Mouse (Mus musculus): Measurements from ENCODE around the gene Cnot6l.

Cnot6l gene

GRCm38 (mm10) chr5:96164021-96164411 lies at the start of gene Cnot6l:
TSS of gene Cnot6l (minus strand) at chr5:96164171.
- DNase-seq: peak; percentile 71

- peak; percentile 94 for DNase-seq
Observed at GRCm38 (mm10) chr5:96209916-96210583, 46.1 kb upstream of the Cnot6l start.

GRCm38 (mm10) chr5:96209459-96209858 lies 45.5 kb upstream of the Cnot6l start, which contains the start of gene Mrpl1:
TSS of gene Mrpl1 (plus strand) at chr5:96209493.
- peak; percentile 75 for DNase-seq

GRCm38 (mm10) chr5:96208543-96208942 lies 44.6 kb upstream of the Cnot6l start:
- DNase-seq: peak; percentile 53

GRCm38 (mm10) chr5:96207531-96207930 lies 43.6 kb upstream of the Cnot6l start:
- DNase-seq: peak; percentile 24

- DNase-seq: no peak
Observed at GRCm38 (mm10) chr5:96206897-96207296, 42.9 kb upstream of the Cnot6l start.

GRCm38 (mm10) chr5:96201462-96202154 lies 37.6 kb upstream of the Cnot6l start:
- DNase-seq: no peak

GRCm38 (mm10) chr5:96200269-96200668 lies 36.3 kb upstream of the Cnot6l start:
- DNase-seq: no peak

- DNase-seq: no peak
Observed at GRCm38 (mm10) chr5:96198271-96198670, 34.3 kb upstream of the Cnot6l start.

- no peak for DNase-seq
Observed at GRCm38 (mm10) chr5:96196547-96197052, 32.6 kb upstream of the Cnot6l start.

- no peak for DNase-seq
Observed at GRCm38 (mm10) chr5:96191251-96191650, 27.3 kb upstream of the Cnot6l start.

GRCm38 (mm10) chr5:96189761-96190160 lies 25.8 kb upstream of the Cnot6l start:
- DNase-seq: no peak

- DNase-seq: no peak
Observed at GRCm38 (mm10) chr5:96183987-96184386, 20.0 kb upstream of the Cnot6l start.

GRCm38 (mm10) chr5:96183211-96183610 lies 19.2 kb upstream of the Cnot6l start:
- no peak for DNase-seq

- peak; percentile 18 for DNase-seq
Observed at GRCm38 (mm10) chr5:96176879-96177358, 12.9 kb upstream of the Cnot6l start.

GRCm38 (mm10) chr5:96176121-96176520 lies 12.2 kb upstream of the Cnot6l start:
- DNase-seq: peak; percentile 31

- no peak for DNase-seq
Observed at GRCm38 (mm10) chr5:96171765-96172164, 7.8 kb upstream of the Cnot6l start.

GRCm38 (mm10) chr5:96170443-96170842 lies 6.5 kb upstream of the Cnot6l start:
- no peak for DNase-seq

GRCm38 (mm10) chr5:96166761-96167160 lies 2.8 kb upstream of the Cnot6l start:
- no peak for DNase-seq

GRCm38 (mm10) chr5:96163396-96164020 lies 463 bp downstream of the Cnot6l start:
- no peak for DNase-seq

- DNase-seq: peak; percentile 88
Observed at GRCm38 (mm10) chr5:96162399-96163331, 1.3 kb downstream of the Cnot6l start.
